Mouse (Mus musculus) gastrocnemius, postnatal 36 days (tissue): ENCODE data around the gene Gdf15. TPM values are rescaled to one million over a fixed set of nuclear protein-coding genes. Genes with fewer than 3 reads are reported as not detected.

Source experiments
- DNase-seq, 2 experiments: peaks; one replicate each; pipeline ENCODE4 v3.0.0; 2022
- intact Hi-C: fragments of 180-260 bp; cut with DNase I; formaldehyde crosslinking; loops from one replicate; pipeline ENCODE4 v1.15.1; 2025
- total RNA-seq, 2 experiments: library from RNA; stranded (reverse); gene quantifications; 2 replicates each; pipeline ENCODE4 v1.2.3; 2021

Gdf15 gene
- total RNA-seq, 2 experiments from 2014 or later, result 0.18 TPM; not detected in 1

DNA sequence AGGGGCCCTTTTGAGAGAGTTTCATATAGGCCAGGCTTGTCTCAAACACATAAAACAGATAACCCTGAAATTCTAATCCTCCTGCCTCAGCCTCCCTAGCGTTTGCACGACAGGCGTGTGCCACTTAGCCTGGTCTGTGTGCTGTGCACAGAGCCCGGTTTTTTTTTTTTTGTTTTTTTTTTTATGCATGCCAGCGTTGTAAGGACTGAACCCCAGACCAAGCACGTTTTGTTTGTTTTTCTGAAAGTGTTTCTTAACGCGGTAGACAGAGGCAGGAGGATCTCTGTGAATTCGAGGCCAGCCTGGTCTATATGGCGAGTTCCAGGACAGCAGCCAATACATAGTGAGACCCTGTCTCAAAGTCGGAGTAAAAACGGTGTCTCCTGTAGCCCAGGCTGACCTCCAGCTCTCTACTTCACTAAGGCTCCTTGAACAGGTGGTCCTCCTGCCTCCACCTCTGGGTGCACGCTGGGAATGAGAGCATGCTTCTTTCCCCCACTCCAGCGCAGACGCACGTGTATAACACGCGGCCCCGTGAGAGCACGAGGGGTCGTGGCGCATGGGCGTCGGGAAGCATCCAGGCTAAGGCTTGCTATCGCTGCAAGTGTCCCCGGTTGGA is 23.4 kb downstream of the Gdf15 start, which contains the start of gene Ssbp4:
Ssbp4 (minus strand) TSS at position 124 of the 619 bp plus-strand sequence.
- intact Hi-C loops, result no loop called here
- no peak for DNase-seq

- DNase-seq, result peak in 1 of 2 experiments; percentile 64
- intact Hi-C loops, result no loop called here
Observed at GRCm38 (mm10) chr8:70607898-70608748, 24.1 kb downstream of the Gdf15 start.

GRCm38 (mm10) chr8:70607603-70607897 is 24.7 kb downstream of the Gdf15 start:
- no peak for DNase-seq
- intact Hi-C loops, result no loop called here

- intact Hi-C loops, result no loop called here
- no peak for DNase-seq
Observed at GRCm38 (mm10) chr8:70606780-70607602, 25.3 kb downstream of the Gdf15 start.

DNA sequence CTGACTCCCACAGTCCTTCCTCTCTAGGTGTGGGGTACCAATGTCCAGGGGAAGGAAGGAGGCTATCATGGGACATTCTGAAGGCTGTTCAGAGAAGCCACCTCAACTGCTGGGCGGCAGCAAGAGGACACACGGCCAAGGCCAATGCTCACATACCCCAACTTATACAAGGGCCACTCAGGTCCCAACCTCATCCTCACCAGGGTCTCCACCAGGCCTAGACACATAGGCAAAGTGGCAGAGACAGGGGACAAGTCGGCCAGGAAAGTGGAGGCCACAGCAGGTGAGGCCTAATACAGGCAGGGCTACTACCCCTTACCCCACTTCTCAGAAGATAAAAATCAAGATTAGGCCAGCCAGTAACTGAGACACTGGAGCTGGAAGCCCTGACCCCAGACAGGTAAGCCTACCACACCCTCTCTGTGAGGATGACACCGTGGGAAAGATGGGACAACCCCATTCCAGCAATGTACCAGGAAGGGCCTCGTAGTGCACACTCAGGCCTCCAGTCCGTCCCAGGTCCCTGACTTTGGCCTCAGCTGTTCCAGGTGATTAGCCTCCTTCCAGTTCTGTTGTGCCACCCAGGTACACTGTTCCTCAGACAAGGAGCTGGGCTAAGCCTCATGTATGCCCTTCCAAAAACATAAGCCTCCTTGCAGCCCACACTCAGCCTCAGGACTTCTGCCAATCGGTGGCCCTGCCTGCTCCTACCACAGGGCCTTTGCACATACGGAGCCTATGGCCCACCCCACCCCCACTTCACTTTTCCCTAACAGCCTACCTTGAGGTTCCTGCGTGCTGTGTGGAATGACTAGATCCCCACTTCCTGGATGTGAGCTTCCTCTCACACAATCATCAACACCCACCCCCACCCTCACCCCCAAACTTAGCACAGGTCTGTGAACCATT is 26.1 kb downstream of the Gdf15 start:
- DNase-seq, result no peak
- intact Hi-C loops, result no loop called here

DNA sequence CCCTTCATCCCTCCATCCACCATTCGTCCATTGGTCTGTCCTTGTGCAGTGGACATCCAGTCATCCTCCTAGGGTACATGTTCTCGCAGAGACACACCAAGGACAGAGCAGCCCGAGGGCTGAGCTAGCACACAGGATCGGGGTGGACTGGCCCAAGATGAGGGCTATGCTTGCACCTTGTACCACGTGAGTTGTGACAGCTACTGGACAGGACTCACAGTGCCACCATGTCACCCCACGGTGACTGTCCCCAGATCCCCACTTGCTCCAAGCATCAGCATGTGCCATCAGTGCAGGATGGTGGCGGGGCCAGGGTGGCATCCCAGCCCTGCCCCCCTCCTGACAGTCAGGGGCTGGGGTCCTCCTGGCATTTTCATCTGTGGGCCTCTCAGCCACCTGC is 27.7 kb downstream of the Gdf15 start:
- no peak for DNase-seq
- intact Hi-C loops, result no loop called here

- intact Hi-C loops, result no loop called here
- DNase-seq, result no peak
Observed at GRCm38 (mm10) chr8:70602139-70602811, 30.0 kb downstream of the Gdf15 start.

- peak; percentile 43 to 54 for DNase-seq
Observed at GRCm38 (mm10) chr8:70601271-70601649, 31.0 kb downstream of the Gdf15 start.

DNA sequence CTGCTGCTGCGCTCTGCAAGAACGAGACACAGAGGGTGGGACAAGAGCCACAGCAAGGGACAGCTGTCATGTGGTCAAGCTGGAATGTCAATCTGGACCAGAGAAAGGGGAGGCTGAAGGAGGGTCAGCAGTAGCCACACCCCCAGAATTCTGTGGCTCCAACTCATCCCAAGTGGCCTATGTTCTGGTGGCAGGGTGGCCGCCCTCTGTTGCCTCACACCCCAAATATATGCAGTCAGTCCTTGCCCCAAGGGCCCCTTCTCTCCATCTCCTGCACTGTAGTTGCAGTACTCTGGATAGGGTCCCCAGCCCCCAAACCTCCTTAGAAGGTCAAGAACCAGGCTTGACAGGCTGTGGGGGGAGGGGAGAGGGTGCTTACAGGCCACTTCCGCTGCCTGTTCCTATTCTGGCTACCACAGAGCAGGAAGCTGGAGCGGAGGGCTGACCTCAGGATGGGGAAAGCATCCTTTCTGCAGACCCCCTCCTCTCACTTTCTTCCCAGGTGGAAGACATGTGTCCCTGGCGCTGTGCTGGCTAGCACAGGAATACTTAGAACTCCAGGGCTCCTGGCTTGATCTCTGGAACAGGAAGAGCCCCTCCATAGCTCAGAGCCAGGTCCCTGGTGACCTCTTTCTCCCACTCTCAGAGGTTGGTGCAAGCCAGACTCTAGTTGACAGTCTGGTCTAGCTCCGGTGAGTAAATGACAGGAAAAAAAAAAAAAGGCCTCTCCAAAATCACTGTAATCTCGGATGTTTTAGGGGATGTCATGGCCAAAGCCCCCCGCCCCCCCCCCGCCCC is 31.6 kb downstream of the Gdf15 start:
- no peak for DNase-seq
- intact Hi-C loops, result no loop called here

More at GRCm38 (mm10) chr8:70601271-70601649, 31.0 kb downstream of the Gdf15 start:
- intact Hi-C loops, result no loop called here

DNA sequence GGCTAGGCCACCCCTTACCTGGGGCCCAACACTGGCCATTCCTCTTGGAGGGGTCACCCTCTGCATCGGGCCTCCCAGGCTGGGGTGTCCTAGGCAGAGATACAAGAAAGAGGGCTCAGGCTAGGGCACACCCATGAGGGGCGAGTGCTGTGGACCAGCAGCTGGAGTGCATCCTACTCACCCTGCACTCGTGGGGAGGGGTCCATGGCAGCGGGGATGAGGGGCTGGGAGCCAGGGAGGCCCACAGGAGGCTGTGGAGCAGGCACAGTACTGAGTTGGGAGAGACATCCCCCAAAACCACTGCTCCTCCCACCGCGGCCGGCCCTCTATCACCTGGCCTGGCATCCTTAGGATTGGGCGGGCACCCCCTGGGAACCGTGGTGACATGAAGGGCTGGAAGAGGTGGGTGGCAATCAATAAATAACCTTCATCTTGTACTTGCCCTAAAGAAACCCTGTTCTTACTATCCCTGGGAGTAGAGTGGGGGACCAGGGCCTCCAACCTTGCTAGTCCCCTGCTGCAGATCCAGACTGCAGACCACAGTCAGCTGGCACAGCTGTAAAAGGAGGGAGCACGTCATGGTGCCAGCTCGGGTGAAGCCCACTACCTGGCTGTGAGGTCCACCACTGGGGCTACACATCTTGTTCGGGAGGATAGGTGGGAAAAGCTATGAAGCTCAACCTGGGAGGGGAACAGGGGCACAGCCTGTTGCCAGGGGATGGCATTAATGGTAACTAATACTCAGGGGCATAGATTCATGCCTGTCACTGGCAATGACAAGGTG is 32.6 kb downstream of the Gdf15 start:
- DNase-seq, result no peak
- intact Hi-C loops, result no loop called here

- intact Hi-C loops, result no loop called here
- DNase-seq, result no peak
Observed at GRCm38 (mm10) chr8:70598722-70599121, 33.5 kb downstream of the Gdf15 start.

GRCm38 (mm10) chr8:70598283-70598682 is 34.0 kb downstream of the Gdf15 start:
- DNase-seq, result peak; percentile 67 to 69
- intact Hi-C loops, result no loop called here

DNA sequence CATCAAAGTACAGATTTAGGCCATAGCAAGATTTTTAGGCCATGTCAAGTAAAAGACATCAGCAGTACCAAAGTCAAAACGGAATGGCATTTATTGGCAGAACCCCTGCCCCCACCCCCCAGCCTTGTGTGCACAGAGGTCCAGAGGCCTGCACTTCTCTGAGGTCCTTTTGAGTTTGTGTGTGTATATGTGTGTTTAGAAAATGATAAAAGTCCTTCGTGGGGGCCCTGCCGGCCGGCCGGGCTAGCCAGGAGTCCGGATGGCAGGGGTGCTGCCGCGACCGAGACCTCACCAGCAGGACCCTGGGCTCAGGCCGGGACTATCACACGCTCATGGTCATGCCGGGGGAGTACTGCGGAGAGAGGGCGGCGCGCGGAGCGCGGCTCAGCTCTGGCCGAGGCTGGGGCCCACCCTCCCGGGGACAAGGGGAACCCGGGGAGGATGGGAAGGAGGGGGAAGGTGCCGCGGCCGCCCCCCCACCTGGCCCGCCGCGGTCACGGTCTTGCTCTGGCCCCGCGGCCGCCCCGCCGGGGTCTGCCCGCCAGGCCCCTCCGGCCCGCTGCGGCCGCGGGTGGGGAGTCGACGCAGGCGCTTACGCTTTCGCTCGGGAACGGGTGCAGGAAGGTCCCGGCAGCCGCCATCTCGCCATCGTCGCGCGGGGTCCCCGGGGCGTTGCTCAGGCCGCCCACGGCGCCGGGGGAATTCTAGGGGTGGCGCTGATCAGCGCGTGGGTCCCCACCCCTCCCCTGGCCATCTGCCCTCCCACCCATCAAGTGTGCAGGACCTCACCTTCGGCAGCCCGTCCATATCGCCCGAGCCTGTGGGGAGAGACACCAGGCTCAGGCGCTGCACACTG is 34.6 kb downstream of the Gdf15 start:
- intact Hi-C loops, result no loop called here
- no peak for DNase-seq

GRCm38 (mm10) chr8:70596775-70597416 is 35.4 kb downstream of the Gdf15 start:
- intact Hi-C loops, result no loop called here

DNA sequence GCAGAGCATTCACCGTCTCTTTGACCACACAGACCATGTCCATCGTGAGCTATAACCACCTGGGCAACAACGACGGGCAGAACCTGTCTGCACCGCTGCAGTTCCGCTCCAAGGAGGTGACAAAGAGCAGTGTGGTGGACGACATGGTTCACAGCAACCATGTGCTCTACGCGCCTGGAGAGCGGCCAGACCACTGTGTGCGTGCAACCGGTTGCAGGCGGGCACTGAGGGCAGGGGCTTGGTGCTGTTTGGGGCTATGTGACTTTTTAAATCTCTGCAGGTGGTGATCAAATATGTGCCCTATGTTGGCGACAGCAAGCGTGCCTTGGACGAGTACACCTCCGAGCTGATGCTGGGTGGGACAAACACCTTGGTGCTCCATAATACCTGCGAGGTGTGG is 36.0 kb downstream of the Gdf15 start:
- intact Hi-C loops, result no loop called here
- DNase-seq, result no peak

More at GRCm38 (mm10) chr8:70596775-70597416, 35.4 kb downstream of the Gdf15 start:
- no peak for DNase-seq

DNA sequence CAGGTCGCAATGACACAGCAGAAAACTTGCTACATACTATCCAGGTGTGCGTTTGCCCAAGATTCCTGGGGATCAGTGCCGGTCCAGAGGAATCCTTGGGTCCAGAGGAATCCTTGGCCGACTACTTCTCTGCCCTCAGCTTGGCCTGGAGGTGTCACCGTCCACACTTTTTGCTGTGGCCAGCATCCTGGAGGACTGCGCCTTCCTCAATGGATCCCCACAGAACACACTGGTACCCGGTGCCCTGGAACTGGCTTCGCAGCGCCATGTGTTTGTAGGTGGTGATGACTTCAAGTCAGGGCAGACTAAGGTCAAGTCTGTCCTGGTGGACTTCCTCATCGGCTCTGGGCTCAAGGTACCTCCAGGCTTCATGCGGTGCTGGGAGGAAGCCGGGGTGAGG is 36.4 kb downstream of the Gdf15 start:
- intact Hi-C loops, result no loop called here
- no peak for DNase-seq
